Mouse (Mus musculus): ENCODE measurements at regions not wholly inside any gene's neighbourhood (a gene's known extent, or its start where the extent isn't known, plus 50 kb on each side); places are given as distances from the start of the nearest gene placed in this dataset.
"Not testable (repeated sequence)": the region's sequence is repeated elsewhere in the genome, so short reads cannot be mapped to it uniquely, and the experiment has no call there.

DNA sequence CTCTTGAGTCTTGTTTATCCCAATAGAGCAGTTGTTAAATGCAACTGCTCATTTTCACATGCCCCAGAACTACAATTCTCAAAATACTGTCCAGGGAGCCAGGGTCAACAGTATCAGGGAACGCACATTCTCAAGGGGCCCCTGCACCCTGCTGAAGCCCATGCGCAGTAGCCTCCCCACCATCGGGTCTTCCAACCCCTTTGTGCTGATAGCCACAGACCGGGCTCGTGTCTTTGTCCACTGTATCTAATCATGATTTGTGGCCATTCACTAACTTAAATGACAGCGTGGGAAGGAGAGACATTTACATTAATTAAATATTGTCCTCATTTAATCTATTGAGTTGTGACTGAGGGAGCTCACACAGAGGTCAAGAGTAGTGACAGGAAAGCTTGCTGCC lies 260.0 kb upstream of the Nr5a2 start:
- peak; percentile 42 for DNase-seq (ENCODE audit: low spot score)

DNA sequence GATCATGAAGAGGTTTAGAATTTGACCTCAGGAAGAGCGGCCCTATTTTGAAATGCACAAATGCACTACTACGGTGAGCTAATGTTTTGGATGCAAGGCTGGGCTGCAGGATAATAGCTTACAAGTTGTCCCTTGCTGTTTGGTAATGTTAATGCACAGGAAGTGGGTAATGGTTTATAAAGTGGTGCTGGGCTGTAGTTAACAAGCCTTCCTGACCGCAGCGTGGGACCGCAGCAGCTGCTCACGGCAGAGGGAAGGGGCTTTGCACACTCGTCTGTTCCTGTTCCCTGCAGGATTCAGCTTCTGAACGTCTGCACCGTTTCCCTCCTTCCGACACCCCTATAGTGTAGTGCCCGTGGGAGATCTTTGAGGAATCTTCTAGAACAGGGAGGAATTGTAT lies 258.4 kb upstream of the Nr5a2 start:
- no peak for DNase-seq (ENCODE audit: low spot score)

DNA sequence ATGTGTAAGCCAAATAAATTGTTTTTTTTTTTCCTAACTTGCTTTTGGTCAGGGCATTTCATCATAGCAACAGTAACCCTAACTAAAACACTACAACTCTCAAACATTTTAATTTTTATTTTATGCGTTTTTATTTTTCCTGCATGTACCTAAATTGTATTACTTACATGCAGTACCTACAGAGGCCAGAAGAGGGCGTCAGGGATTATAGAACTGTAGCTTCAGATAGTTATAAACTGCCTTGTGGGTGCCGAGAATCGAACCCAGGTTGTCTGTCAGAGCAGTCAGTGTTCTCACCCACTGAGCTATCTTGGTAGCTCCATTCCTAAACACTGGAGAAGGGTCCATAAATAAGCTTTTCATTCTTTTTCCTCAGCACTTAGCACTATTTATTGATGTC lies 257.8 kb upstream of the Nr5a2 start:
- no peak for DNase-seq (ENCODE audit: low spot score)

DNA sequence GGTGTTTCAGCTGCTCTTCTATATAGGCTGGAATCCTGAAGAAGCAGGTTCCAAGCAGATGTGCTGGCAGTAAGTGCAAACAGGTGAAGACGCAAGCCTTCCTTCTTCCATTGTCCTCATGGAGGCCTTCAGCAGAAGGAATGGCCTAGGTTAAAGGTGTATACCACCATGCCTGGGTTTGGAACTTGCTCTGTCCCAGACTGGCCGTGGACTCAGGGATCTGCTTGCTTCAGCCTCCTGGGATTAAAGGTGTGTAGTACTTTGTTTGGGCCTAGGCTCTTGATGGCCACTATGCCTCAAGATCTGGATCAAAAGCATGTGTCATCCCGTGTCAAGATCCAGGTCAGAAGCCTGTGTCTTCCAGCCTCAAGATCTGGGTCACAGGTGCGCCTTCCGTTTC lies 257.0 kb upstream of the Nr5a2 start:
- DNase-seq (ENCODE audit: low spot score) = no peak

DNA sequence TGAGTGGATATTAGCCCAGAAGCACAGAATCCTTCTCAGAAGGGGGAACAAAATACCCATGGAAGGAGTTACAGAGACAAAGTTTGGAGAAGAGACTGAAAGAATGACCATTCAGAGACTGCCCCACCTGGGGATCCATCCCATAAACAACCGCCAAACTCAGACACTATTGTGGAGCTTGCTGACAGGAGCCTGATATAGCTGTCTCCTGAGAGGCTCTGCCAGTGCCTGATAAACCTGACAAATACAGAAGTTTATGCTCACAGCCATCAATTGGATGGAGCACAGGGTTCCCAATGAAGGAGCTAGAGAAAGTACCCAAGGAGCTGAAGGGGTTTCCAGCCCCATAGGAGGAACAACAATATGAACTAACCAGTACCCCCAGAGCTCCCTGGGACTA lies 254.1 kb upstream of the Nr5a2 start:
- DNase-seq (ENCODE audit: low spot score) = not testable (repeated sequence)

DNA sequence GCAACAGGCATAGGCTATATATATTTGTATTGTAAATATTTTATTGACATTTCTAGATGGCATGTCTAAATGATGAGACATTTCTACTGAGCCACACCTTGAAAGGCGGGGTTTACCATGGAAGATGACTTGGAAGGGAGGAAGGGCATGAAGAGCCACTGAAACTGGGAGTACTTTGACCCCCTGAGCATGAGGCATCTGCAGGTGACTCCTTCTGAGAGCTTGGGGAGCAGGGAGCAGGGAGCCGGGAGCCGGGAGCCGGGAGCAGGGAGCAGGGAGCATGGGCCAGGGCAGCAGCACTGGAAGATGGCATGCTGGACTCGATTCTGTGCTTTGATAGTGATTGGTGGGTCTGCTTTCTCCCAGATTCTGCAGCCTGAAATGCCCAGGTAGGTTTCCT lies 253.5 kb upstream of the Nr5a2 start:
- DNase-seq (ENCODE audit: low spot score) = no peak

DNA sequence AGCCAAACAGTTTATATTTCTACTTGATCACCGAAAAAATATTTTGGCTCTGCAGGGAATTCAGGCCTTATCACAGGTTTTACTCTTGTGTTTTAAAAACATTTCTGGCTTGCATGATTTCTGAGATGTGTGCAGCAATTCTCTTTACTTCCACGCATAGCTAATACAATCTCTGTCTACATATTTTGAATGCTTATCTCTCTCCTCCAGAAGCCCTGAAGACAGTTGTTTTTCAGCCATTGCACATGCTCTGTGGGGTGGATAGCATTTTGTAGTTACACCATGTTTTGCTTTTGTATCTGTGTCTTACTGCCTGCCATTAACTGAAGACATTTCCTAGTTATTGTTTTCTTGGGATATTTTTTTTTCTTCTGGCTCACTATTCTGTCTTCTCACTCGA lies 252.6 kb upstream of the Nr5a2 start:
- no peak for DNase-seq (ENCODE audit: low spot score)

DNA sequence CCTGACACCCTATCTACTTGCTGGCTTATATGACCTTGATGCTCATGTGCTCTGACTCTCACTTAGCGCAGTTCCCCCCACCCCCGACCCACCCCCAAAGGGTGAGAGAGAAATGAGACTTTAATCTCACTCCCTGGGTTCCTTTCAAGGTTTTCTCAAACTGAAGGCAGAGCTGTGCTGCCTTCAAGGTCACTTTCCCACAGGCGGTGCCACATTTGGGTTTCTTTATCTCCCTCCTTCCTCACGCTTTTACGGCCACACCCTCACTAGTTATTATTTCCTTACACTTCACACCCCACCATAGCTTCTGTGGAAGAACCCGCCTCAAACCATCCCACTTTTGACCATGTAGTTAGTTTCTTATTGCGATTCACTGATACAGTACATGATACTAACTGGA lies 244.1 kb upstream of the Nr5a2 start:
- no peak for DNase-seq (ENCODE audit: low spot score)

DNA sequence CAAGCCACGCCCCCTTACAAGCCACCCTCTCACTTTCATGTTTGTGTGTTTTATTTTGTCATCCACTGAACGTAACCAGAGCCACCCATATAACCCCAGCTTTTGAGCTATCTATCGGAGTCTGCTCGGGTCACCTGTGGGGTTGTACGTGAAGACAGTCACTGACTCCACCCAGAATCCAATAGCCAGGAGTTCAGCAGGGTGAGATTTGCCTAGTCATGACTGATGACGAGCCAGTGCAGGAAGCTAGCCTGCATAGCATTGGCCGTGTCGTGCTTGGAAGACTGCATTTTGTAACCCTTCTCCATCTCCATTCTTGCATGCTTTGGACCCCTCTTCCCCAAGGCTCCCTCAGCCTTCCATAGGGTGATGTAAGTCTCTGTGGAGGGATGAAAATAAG lies 243.3 kb upstream of the Nr5a2 start:
- no peak for DNase-seq (ENCODE audit: low spot score)

DNA sequence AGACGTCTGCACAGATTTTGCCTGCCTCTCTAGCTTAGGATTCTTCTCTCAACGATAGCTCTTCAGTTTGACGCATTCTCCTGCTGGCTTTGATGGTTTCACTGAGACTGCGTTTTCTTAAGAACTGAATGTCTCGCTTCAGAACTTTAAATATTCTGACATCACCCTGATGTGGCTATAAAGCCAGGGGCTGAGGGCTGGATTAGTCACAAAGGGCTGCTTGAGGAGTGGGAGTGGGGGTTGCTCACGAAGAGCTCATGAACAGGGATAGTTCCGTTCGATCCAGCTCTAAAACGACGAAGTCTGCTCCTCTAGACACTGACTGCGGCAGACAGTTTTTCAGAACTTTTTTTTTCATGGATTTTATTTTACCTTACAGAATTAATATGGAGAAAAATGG lies 240.7 kb upstream of the Nr5a2 start:
- no peak for DNase-seq (ENCODE audit: low spot score)

DNA sequence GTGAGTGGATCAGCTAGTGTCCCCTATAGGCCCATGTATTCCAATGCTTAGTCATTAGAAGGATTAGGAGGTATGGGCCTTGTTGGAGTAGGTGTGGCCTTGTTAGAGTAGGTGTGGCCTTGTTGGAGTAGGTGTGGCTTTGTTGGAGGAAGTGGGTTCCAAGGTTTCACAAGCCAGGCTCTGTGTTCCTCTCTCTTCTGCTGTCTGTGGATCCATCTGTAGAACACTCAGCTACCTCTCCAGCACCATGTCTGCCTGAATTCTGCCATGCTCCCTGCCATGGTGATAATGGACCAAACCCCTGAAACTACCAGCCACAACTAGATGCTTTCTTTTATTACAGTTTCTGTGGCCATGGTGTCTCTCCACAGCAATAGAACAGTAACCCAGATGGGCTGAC lies 235.7 kb upstream of the Nr5a2 start:
- DNase-seq (ENCODE audit: low spot score) = no peak

DNA sequence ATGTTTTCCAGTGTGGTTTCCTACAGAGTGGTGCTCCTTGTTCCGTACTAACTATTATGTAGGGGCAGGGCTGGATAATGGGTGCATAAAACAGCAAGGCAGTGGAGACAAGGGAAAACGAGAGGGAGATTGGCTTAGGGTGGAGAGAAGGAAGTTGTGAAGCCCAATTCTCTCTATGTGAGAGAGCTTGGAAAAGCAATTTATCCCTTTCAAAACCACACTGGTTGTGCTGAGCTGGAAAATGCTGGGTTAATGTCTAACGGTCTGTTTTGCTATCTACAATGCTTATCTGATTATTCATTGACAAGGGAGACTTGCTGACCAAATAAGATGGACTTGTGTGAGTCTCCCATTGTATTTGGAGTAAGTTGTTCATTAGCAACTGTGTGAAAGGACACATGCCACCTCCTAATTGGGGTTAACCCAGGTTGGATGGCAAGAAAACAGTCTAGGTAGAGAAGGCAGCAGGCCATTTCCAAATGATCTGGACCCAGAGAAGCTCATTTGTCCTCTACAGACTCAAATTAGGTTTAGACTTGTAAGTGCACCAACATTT lies 234.9 kb upstream of the Nr5a2 start:
- DNase-seq (ENCODE audit: low spot score) = no peak

DNA sequence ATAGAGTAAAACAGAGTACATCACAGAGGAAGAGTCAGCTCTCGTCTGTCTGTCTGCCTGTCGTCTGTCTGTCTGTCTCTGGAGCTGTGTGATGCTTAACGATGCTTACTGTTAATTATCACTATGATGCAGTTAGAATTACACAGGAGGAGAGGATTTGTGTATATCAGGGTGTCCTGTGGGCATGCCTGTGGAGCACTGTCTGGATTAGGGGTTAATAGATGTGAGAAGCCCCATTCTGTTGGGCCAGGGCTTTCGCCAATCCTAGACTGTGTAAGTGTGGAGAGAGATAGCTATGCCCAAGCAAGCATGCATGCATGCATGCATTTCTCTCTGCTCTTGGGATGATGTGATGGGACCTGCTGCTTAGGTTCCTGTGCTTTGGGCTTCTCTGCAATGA lies 218.0 kb upstream of the Nr5a2 start:
- no peak for DNase-seq (ENCODE audit: low spot score)

DNA sequence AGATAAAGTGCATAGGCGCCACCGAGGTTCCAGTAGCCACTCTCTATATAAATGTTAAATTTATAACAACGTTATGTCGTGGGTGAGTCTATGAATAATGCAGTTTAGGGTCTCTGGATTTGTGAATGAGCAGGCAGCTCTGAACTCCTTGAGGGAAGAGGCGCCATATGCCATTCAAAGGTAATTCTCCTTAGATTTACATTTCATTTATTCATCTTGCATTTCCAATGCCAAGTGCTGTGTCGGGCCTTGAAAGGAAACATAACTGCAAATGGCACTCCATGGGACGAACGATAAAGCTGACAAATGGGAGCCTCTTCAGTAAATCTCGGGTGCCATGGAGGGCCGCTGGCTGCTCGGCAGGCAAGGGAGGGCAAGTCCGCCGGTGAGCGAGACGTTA lies 216.4 kb upstream of the Nr5a2 start:
- no peak for DNase-seq (ENCODE audit: low spot score)

DNA sequence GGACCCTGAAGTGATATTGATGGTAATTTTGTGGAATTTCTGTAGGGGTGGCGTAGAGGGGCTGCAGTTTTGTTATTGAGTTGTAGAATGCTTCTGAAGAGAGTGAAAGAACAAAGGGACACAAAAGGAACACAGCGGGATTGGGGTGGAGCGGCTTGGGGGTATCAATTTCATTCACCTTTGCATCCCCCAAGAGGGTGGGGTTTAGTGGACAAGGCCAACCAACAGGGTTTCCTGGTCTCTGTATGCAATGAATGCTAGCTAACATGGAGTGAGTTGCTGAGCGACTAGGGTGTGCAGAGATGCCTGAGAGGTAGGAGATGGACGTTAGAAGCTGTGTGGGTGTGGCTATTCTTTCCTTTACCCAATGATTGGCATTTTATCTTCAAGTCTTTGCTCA lies 213.8 kb upstream of the Nr5a2 start:
- DNase-seq (ENCODE audit: low spot score) = peak; percentile 9

DNA sequence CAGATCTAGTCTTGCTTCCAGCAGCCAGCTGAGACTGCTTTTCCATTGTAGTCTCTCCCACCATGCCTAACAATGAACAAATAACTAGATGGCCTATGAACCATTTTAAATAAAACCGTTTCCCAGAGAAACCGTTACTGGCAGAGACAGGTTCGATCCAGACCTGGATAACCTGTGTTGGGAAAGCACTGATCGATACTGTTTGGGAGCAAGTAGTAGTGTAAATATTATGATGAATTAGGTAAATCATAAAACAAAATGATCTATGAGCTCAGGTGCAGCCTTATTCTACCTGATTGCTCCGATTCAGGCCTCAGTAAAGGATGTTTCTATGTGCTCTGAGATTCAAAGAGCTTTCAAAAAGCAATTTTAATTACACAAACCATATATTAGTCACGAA lies 211.9 kb upstream of the Nr5a2 start:
- no peak for DNase-seq (ENCODE audit: low spot score)

DNA sequence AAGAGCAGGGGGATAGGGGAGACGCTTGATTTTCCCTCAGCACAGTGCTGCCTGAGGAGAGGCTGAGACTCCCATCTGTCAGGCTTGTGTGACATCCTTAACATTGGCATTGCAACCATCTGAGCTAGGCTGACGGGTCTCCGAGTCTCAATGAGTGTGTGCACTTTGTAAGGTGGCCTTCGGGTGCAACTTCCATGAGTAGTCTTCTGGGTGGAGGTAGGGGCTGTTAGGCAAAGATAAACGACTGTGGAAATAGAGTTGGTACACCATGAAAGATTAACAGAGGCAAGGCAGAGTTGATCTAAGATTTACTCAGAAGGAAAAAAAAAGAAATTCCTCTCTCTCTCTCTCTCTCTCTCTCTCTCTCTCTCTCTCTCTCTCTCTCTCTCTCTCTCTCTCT lies 211.2 kb upstream of the Nr5a2 start:
- no peak for DNase-seq (ENCODE audit: low spot score)

DNA sequence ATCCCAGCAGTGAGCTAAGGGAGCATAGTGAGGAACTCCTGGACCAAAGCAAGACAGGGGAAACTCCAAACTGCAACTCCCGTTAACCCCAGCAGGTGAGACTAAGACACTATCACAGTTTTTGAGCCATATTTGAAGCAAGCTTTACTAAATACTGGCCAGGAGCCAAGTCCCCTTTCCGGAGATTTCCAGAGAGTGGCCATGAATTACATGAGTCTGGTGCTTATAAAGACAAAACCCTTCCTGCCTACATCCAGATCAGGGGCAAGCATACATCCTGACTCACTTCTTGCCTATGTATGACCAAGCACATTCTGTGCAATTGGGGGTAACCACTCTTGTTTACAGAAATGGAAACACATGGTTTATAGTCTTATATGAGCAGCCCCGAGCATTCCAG lies 187.6 kb upstream of the Nr5a2 start:
- DNase-seq (ENCODE audit: low spot score) = no peak

DNA sequence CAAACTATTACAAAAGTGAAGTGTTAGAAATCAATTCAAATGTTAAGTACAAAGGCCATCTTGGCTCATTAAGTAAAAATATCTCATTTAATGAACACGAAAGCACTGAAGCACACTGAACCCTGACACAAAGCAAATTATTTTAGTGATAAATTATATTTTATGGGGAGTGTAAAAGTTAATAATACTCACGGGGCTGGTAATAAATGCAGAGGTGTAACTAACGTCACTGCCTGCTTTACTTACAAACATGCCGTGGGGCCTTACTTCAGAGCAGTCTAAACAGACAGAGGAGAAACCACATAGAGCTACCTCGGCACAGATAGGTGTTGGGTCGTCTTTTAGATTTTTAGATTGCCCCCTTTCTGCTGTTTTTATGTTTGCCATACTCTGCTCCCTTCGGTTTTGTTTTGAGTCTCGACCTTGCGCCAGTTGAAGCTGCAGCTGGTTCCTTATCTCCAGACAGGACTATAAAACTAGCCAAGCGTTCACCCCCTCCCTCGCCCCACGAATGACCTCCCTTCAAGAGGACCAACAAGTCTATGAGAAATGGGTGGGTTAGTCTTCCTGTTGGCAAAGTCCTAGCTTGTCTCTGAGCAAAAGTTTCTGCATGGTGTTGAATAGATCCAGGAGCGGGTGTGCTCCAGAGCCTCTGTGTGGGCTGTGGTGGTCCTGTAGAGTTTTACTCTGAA lies 181.8 kb upstream of the Nr5a2 start:
- DNase-seq (ENCODE audit: low spot score) = peak; percentile 15

DNA sequence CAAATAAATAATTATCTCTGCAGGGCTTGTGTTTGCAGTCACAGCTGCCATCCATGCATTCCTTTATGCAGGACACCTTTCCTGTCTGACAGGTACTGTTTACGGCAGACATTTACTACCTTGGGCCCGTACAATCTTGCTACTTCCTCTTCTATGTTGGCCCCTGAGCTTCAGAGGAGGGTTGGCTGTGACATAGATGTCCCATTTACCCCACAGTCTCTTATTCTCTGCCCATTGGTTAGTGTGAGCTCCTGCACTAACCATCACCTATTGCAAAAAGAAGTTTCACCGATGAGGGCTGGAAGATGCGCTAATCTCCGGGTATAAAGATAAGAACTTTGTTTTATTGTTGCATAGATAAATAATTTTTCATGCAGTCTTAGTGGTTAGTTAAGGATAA lies 181.1 kb upstream of the Nr5a2 start:
- DNase-seq (ENCODE audit: low spot score) = no peak

DNA sequence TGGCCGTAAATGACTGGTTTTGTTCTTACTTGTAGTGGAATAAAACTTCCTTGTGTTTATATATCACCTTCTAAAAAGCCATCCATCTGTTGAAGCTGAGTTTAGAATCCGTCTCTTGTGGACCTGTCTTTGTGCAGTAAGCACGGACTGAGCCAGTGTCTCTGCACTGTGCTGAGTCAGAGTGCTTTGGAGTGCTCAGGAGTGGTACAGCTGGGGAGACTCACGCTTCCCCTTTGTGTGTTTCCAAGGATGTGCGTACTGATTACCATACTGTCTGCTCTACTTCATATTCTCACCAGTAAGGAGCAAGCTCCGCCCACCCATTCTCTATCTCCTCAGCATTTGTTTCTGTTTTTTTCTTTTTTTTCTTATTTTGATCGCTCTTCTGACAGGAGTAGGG lies 175.9 kb upstream of the Nr5a2 start:
- DNase-seq (ENCODE audit: low spot score) = no peak

DNA sequence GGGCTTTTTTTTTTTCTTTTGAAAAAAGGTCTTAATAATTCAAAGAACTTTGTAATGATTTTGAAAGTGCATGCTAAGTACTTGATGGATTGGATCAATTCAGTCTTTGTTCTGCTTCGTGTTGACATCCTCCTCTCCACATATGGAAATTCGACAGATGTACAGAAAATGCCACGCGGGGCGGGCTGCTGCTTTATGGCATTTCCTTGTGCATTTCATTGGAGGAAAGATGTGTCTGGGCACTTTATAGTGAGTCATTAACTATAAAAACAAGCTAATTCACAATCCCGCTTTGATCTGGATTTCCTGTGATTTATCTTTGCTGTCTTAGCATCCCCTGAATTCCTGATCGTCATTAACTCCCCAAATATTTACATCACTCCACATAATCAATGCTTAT lies 173.5 kb upstream of the Nr5a2 start:
- no peak for DNase-seq (ENCODE audit: low spot score)

DNA sequence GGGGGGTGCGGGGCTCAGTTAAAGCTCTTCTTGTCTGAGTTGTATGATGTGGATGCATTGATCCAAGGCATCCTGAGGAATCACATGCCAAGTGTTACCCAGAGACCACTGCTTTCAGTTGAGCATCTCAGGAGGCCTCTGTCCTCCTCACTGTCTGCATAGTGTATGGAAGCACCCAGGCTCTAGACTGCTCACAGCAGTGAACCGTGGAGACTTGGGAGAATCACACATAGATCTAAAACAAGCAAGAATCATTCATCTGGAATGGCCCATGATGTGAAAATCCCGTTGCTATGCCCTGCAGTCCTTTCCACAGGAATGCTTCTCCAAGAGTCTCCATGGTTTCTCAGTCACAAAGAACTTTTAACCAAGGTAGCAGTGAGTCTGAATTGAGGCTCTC lies 170.0 kb upstream of the Nr5a2 start:
- DNase-seq (ENCODE audit: low spot score) = no peak

DNA sequence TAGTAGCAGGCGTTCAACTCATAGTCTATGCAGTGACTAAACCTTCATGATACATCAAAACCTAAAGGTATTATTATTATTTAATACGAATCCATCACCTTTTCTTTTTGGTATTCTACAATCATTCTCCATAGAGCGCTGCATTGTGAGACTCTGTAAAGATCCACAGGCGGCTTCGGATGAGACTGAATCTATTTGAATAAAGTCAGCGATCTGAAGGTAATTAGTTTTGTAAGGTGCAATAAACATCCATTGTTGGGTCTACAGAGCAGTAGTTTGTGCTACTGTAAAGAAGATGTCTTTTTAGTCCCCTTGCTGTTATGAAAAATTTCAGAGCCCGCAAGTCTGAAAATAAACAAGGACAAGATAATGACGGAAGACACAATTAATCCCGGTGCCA lies 168.9 kb upstream of the Nr5a2 start:
- no peak for DNase-seq (ENCODE audit: low spot score)

DNA sequence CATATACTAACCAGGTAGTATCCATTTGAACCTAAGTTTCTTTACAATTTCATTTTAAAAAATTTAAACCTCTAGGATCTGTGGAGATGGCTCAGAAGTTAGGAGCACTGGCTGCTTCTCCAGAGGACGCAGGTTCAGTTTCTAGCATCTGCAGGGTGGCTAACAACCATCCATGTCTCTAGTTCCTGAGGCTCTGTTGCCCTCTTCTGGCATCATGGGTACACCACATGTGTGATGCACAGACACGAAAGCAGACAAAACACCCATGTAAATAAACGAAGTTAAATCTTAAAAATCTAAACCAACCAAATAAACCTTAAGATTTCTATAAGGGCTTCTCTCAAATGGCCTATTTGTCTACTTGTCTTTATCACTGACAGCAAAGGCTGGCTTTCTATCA lies 157.6 kb upstream of the Nr5a2 start:
- no peak for DNase-seq (ENCODE audit: low spot score)

All from embryo, embryonic 10.5 days (tissue).